In genomic region chr2:84831666-84832391, GRCm38 (mm10) we compare ENCODE assay signal across 8 mouse cellular contexts. TPM values are rescaled to one million over a fixed set of nuclear protein-coding genes. Genes with fewer than 3 reads are reported as not detected.
DNase-seq lines count a peak whose midpoint lies in the region; ATAC-seq lines count a peak whose summit lies in the region.

No protein-coding gene starts in this region.

- peaks cover 12% of the 10 kb centered on the region for H3K4me1 ChIP-seq in hindbrain, embryonic 10.5 days (replicated peaks)
- peaks cover 13% of the 10 kb centered on the region for H3K4me1 ChIP-seq in lung, embryonic 16.5 days (replicated peaks; ENCODE audit: control insufficient read depth, insufficient read depth, low read length)

- peak; percentile 89 for DNase-seq in MN1 (ENCODE audit: low spot score)
- DNase-seq in cerebellum, adult 9-11 months, result peak; percentile 67
- DNase-seq in frontal cortex, adult 2 months (ENCODE audit: extremely low spot score in 1 of 2, low spot score in 1 of 2), result peak; percentile 77 to 97
- peak; percentile 80 for DNase-seq in hindbrain, embryonic 10.5 days (ENCODE audit: low spot score)
- DNase-seq in layer of hippocampus, adult 9-11 months, result peak; percentile 85
- DNase-seq in retina, embryonic 14.5 days (ENCODE audit: low spot score), result peak; percentile 96
- DNase-seq in thymus, postnatal 36 days, result peak; percentile 73

- no peaks in the 10 kb centered on the region for H3K9me3 ChIP-seq in hindbrain, embryonic 10.5 days
- no peaks in the 10 kb centered on the region for H3K9me3 ChIP-seq in lung, embryonic 16.5 days (ENCODE audit: control insufficient read depth, low read length)

- no peak overlapping the region for H3K9ac ChIP-seq in lung, embryonic 16.5 days (ENCODE audit: low read length)

- no peak overlapping the region for H3K4me3 ChIP-seq in hindbrain, embryonic 10.5 days
- no peak overlapping the region for H3K4me3 ChIP-seq in lung, embryonic 16.5 days (ENCODE audit: low read length)

- H3K27me3 ChIP-seq in hindbrain, embryonic 10.5 days (ENCODE audit: insufficient read depth, poor library complexity, severe bottlenecking), result peaks cover 1% of the 10 kb centered on the region; the same call in 1 of the 2 replicates
- H3K27me3 ChIP-seq in lung, embryonic 16.5 days (ENCODE audit: control insufficient read depth, insufficient read depth, low read depth, low read length), result no peaks in the 10 kb centered on the region

- peak; percentile 89 for ATAC-seq in lung, embryonic 16.5 days (ENCODE audit: low read depth)

- H3K4me2 ChIP-seq in lung, embryonic 16.5 days (ENCODE audit: low read depth, low read length), result no peak overlapping the region

- H3K27ac ChIP-seq in hindbrain, embryonic 10.5 days, result 0 out of 2 replicates have a peak overlapping the region, but pooled peaks have one; percentile 6
- H3K27ac ChIP-seq in lung, embryonic 16.5 days (ENCODE audit: low read length), result peak overlapping the region; percentile 43

- 39% methylated on average over 10 of the region's 10 CpGs for WGBS in hindbrain, embryonic 10.5 days
- WGBS in lung, embryonic 16.5 days, result 17% methylated on average over 10 of the region's 10 CpGs

- peaks cover 31% of the 10 kb centered on the region for H3K36me3 ChIP-seq in hindbrain, embryonic 10.5 days
- H3K36me3 ChIP-seq in lung, embryonic 16.5 days (ENCODE audit: control insufficient read depth, insufficient read depth, low read length), result peaks cover 2% of the 10 kb centered on the region; the same call in 1 of the 2 replicates

RNA-seq across cellular contexts. Expression of gene Timm10, which starts 5.0 kb away (rescaled TPM):
- polyA plus RNA-seq in frontal cortex, adult 2 months (2012; rRNA removed), result 86.2 and 96.6 TPM in 2 replicates
- polyA plus RNA-seq in hindbrain, embryonic 10.5 days (2016; fragmentation: Nextera tagmentation; extraction: Ambion mirVana), result 56.3 and 58.9 TPM in 2 replicates
- polyA plus RNA-seq in lung, embryonic 16.5 days (2015; fragmentation: Nextera tagmentation; extraction: Ambion mirVana), result 36.9 and 39.3 TPM in 2 replicates

RNA-seq across cellular contexts. Expression of gene Slc43a1, which starts 6.8 kb away (rescaled TPM):
- 0.22 and 0.29 TPM in 2 replicates for polyA plus RNA-seq in frontal cortex, adult 2 months (2012; rRNA removed)
- 23.1 and 28.6 TPM in 2 replicates for polyA plus RNA-seq in hindbrain, embryonic 10.5 days (2016; fragmentation: Nextera tagmentation; extraction: Ambion mirVana)
- 16.5 and 20.4 TPM in 2 replicates for polyA plus RNA-seq in lung, embryonic 16.5 days (2015; fragmentation: Nextera tagmentation; extraction: Ambion mirVana)

RNA-seq across cellular contexts. Expression of gene Smtnl1, which starts 9.4 kb away (rescaled TPM):
- polyA plus RNA-seq in frontal cortex, adult 2 months (2012; rRNA removed), result not detected in 2 replicates
- polyA plus RNA-seq in hindbrain, embryonic 10.5 days (2016; fragmentation: Nextera tagmentation; extraction: Ambion mirVana), result 0.09 and 0.14 TPM in 2 replicates
- polyA plus RNA-seq in lung, embryonic 16.5 days (2015; fragmentation: Nextera tagmentation; extraction: Ambion mirVana), result 0.70 and 0.77 TPM in 2 replicates

RNA-seq across cellular contexts. Expression of gene Ube2l6, which starts 33.2 kb away (rescaled TPM):
- polyA plus RNA-seq in frontal cortex, adult 2 months (2012; rRNA removed), result 10.2 TPM in 2 replicates
- polyA plus RNA-seq in hindbrain, embryonic 10.5 days (2016; fragmentation: Nextera tagmentation; extraction: Ambion mirVana), result 37.2 and 41.6 TPM in 2 replicates
- 76.0 and 82.9 TPM in 2 replicates for polyA plus RNA-seq in lung, embryonic 16.5 days (2015; fragmentation: Nextera tagmentation; extraction: Ambion mirVana)

RNA-seq across cellular contexts. Expression of gene Rtn4rl2, which starts 54.7 kb away (rescaled TPM):
- polyA plus RNA-seq in frontal cortex, adult 2 months (2012; rRNA removed), result 65.5 and 75.2 TPM in 2 replicates
- 3.8 and 4.0 TPM in 2 replicates for polyA plus RNA-seq in hindbrain, embryonic 10.5 days (2016; fragmentation: Nextera tagmentation; extraction: Ambion mirVana)
- 0.16 and 0.31 TPM in 2 replicates for polyA plus RNA-seq in lung, embryonic 16.5 days (2015; fragmentation: Nextera tagmentation; extraction: Ambion mirVana)

Comparison
In these comparisons a context has a peak if more than half of its experiments do, and no peak if none do; other contexts are left out.
1. RNA of gene Slc43a1, which starts 6.8 kb away (polyA plus RNA-seq): 23.1 to 28.6 TPM in hindbrain, embryonic 10.5 days and 16.5 to 20.4 TPM in lung, embryonic 16.5 days; 0.22 to 0.29 TPM in frontal cortex, adult 2 months; every median in the first group is over 10 times any median in the second.
2. Peak in every context shown above with its lines, with median percentiles within 50 percentile points of each other: DNase-seq.